Mouse (Mus musculus) stomach, embryonic 16.5 days (tissue): ENCODE data around the gene Ppil3. TPM values are rescaled to one million over a fixed set of nuclear protein-coding genes. Genes with fewer than 3 reads are reported as not detected.

Experiments used
- ATAC-seq: fragments of 200-750 bp; cut with Nextera tagmentation; 2 replicates; pipeline ENCODE4 v1.8.0; 2017; ENCODE audit warnings: moderate number of reproducible peaks, moderate TSS enrichment; ENCODE audit not compliant: insufficient read depth, low FRiP score
- H3K27ac ChIP-seq: fragments of 300-500 bp; sonication (generic); 2 replicates; pipeline ENCODE4 v1.5.1; 2014; ENCODE audit warnings: low read length
- H3K27me3 ChIP-seq: fragments of 300-500 bp; sonication (generic); 2 replicates; pipeline ENCODE4 v1.6.1; 2014; ENCODE audit warnings: low read length, control low read depth, mixed read lengths; ENCODE audit not compliant: control insufficient read depth, insufficient read depth
- H3K36me3 ChIP-seq: fragments of 300-500 bp; sonication (generic); 2 replicates; pipeline ENCODE4 v1.6.1; 2014; ENCODE audit warnings: low read length; ENCODE audit not compliant: control insufficient read depth, insufficient read depth
- H3K4me1 ChIP-seq: fragments of 300-500 bp; sonication (generic); 2 replicates; pipeline ENCODE4 v1.6.1; 2014; ENCODE audit warnings: low read length, control low read depth, mixed read lengths; ENCODE audit not compliant: control insufficient read depth, insufficient read depth
- H3K4me2 ChIP-seq: fragments of 300-500 bp; sonication (generic); 2 replicates; pipeline ENCODE4 v1.6.1; 2014; ENCODE audit warnings: low read depth, low read length, mixed read lengths
- H3K4me3 ChIP-seq: fragments of 300-500 bp; sonication (generic); replicated peaks from 2 replicates; pipeline ENCODE4 v1.5.1; 2014; ENCODE audit warnings: mild to moderate bottlenecking, low read length
- H3K9ac ChIP-seq: fragments of 300-500 bp; sonication (generic); 2 replicates; pipeline ENCODE4 v1.6.1; 2014; ENCODE audit warnings: low read length
- H3K9me3 ChIP-seq: fragments of 300-500 bp; sonication (generic); replicated peaks from 2 replicates; pipeline ENCODE4 v1.6.1; 2016; ENCODE audit warnings: low read length, control low read depth; ENCODE audit not compliant: control insufficient read depth
- WGBS: fragments of 180-500 bp; shearing (Covaris S2); extraction: QIAGEN DNeasy Blood & Tissue Kit; methylation state at CpG from one replicate; pipeline ENCODE4 v1.1.7; 2014; 5-methylcytosine and 5-hydroxymethylcytosine counted together
- polyA plus RNA-seq: library from polyadenylated mRNA; unstranded; fragments of >200 nt; fragmentation: Nextera tagmentation; extraction: Ambion mirVana; gene quantifications from 2 replicates; pipeline ENCODE4 v1.2.1, GENCODE M21; 2015

Gene Ppil3
- polyA plus RNA-seq, 1 experiment from 2014 or later, result 46.2 TPM

DNA sequence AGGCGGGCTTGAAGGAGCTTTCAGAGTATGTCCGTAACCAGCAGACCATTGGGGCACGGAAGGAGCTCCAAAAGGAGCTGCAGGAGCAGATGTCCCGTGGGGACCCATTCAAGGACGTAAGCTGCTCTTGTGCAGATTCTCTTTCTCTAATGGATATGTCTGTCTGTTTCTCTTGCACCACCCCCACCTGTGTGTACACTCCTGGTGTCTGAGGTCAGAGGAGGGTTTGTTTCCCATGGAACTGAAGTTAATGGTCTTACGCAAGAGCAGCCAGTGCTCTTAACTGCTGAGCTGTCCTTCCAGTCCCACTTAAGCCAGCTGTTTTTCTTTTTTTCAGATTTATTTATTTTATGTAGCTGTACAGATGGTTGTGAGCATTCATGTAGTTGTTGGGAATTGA lies 43.9 kb downstream of the Ppil3 start:
- Histone ChIP-seq H3K36me3 (peaks cover 49% of the 10 kb centered on the region), H3K4me3 (no peak overlapping the region), H3K9ac (no peak overlapping the region), H3K4me1 (no peaks in the 10 kb centered on the region), H3K9me3 (no peaks in the 10 kb centered on the region), H3K27ac (no peak overlapping the region), H3K4me2 (no peak overlapping the region), H3K27me3 (no peaks in the 10 kb centered on the region)
- ATAC-seq, result no peak
- WGBS, result 88% methylated on average over 6 of the region's 6 CpGs

DNA sequence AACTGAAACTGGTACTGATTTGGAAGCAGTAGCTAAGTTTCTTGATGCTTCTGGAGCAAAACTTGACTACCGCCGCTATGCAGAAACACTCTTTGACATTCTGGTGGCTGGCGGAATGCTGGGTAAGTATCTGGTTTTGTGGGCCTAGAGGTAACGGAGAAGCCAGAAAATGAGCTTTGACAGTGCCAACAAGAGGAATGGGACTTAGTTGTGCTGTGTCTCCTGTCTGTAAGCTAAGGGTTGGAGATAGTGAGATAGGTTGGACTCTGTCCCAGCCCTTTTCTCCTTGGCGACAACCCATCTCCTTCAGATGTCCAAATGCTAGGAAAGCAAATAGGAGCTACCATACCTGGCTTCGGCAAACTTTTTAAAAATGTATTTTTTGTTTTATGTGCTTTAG lies 47.6 kb downstream of the Ppil3 start:
- WGBS, result 93% methylated on average over 6 of the region's 6 CpGs
- peaks cover 39% of the 10 kb centered on the region for H3K36me3 ChIP-seq

DNA sequence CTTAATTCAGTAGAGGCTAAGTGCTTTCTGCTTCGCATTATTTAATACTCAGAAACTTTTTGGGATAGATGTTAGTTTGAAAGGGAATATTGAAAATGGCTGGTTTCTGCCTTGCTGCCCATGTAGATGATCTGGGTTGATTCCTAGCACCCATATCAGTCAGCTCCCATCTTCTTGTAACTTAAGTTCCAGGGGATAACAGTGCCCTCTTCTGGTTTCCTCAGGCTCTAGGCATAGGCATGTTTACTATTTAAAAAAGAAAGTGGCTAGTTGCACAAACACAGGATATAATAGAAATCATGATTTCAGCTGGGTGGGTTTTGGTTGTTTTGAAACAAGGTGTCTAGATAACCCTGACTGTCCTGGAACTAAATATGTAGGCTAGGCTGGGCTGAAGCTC lies 49.1 kb downstream of the Ppil3 start:
- H3K36me3 ChIP-seq, result peaks cover 28% of the 10 kb centered on the region
- no peaks in the 10 kb centered on the region for H3K9me3 ChIP-seq

More for the DNA sequence above, 47.6 kb downstream of the Ppil3 start:
- Histone ChIP-seq H3K9ac (no peak overlapping the region), H3K4me1 (no peaks in the 10 kb centered on the region), H3K4me2 (no peak overlapping the region), H3K27ac (no peak overlapping the region), H3K9me3 (no peaks in the 10 kb centered on the region), H3K4me3 (no peak overlapping the region), H3K27me3 (no peaks in the 10 kb centered on the region)
- ATAC-seq, result no peak

DNA sequence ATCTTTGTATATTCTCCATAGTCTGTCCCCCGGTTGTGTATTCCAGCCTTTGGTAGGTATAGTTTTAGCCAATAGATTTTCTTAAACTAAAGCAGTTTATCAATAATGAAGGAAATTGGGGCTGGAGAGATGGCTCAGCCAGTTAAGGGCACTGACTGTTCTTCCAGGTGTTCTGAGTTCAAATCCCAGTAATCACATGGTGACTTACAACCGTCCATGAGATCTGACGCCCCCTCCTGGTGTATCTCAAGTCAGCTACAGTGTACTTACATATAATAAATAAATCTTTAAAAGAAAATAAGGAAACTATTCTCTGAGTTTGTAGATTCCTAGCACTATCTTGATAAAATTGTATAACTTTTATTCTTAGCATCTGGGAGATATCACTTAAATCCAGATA lies 49.9 kb downstream of the Ppil3 start:
- peaks cover 26% of the 10 kb centered on the region for H3K36me3 ChIP-seq
- peaks cover 9% of the 10 kb centered on the region for H3K4me1 ChIP-seq
- H3K27ac ChIP-seq, result no peak overlapping the region
- no peak for ATAC-seq
- no peak overlapping the region for H3K9ac ChIP-seq
- no peaks in the 10 kb centered on the region for H3K27me3 ChIP-seq
- H3K9me3 ChIP-seq, result no peaks in the 10 kb centered on the region
- WGBS, result 90% methylated on average over 3 of the region's 3 CpGs
- no peak overlapping the region for H3K4me2 ChIP-seq
- H3K4me3 ChIP-seq, result no peak overlapping the region

More for the DNA sequence above, 49.1 kb downstream of the Ppil3 start:
- no peak overlapping the region for H3K9ac ChIP-seq
- no peak overlapping the region for H3K27ac ChIP-seq
- H3K27me3 ChIP-seq, result no peaks in the 10 kb centered on the region
- no peak overlapping the region for H3K4me2 ChIP-seq
- 100% methylated on average over 1 of the region's 1 CpGs for WGBS
- H3K4me3 ChIP-seq, result no peak overlapping the region
- no peak for ATAC-seq
- H3K4me1 ChIP-seq, result peaks cover 8% of the 10 kb centered on the region

DNA sequence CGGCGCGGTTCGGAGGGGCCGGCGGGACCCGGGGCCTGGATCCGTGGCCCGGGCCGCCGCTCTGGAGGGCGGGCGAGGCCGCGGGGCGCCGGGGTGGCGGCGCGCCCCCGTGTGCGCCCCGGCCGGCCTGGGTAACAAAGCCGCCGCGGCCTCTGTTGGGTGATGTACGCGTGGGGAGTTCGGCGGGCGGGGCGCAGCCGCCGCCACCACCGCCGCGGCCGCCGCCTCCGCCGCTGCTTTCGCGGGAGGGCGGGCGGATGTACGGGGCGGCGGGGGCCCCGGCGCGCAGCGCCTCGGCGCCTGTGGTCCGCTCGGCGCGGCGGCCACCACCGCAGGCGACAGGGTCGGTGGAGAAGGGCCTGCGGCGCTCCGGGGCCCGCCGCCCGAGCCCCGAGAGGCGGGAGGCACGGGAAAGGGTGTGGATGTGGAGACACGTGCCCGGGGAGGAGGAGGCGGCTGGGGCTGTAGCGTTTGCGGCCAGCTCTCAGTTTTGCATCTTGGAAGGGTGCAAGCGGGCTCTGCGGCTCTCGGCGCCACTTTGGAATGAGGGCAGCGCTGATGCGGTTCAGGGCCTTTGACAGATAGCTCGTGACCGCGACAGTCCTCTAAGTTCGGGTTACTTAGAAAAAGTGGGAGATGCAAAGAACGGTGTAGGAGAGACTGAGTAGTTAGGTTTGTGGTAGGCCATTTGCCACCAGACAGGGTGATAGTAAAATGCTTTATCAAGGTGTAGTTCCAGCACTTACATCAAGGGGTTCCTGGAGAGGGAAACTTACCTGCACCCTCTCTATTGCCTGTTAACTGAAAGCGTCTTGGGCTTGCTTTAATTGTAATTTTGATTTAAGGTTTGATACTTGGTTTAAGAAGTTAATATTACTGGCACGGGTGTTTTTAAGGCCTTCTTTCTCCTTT lies 51.7 kb downstream of the Ppil3 start:
- Histone ChIP-seq H3K4me2 (peak overlapping the region; percentile 83), H3K9ac (peak overlapping the region; percentile 99), H3K27ac (peak overlapping the region; percentile 98), H3K4me1 (peaks cover 9% of the 10 kb centered on the region), H3K4me3 (peak overlapping the region; percentile 84), H3K36me3 (peaks cover 13% of the 10 kb centered on the region; the same call in 1 of the 2 replicates), H3K9me3 (no peaks in the 10 kb centered on the region), H3K27me3 (no peaks in the 10 kb centered on the region)
- peak; percentile 42; the same call in 1 of the 2 replicates for ATAC-seq
- WGBS, result under 1% methylated on average over 73 of the region's 90 CpGs

DNA sequence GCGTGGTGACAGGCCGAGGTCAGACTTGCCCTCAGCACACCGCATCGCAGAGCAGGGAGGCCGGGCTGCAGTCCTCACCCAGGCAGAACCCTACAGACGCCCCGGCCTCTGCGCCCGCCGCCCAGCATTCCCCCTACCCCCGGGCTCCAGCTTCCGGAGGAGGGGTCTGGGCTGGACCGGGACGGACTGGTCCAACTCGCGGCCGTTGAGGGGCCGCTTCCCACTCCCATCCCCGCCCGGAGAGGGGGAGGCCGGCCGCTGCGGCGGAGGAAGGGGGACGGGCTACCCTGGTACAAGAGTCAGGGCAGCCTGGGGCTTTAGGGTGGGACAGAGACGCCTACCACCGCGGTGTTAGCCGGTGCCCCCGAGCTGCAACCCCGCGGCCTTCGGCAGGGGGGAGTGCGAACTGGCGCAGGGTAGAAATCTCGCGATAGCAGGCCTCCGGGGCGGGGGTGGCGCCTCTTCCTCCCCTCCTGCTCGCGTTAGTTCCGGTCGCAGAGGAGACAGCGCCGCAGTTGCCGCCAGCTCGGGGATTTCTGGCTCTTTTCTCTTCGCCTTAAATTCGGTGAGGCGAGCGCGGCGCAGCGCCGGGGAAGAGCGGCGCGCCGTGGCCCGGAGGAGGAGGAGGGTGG lies 52.5 kb downstream of the Ppil3 start, which contains the start of gene Bzw1:
Gene Bzw1, plus strand, starts transcription at position 247 of the 632 bp plus-strand sequence.
- H3K27ac ChIP-seq, result peak within 1 kb of the TSS; percentile 98
- peaks cover 9% of the 10 kb centered on the region for H3K4me1 ChIP-seq
- peak; percentile 97 for ATAC-seq
- peaks cover 5% of the 10 kb centered on the region; the same call in 1 of the 2 replicates for H3K36me3 ChIP-seq
- WGBS, result under 1% methylated on average over 52 of the region's 61 CpGs
- H3K27me3 ChIP-seq, result no peaks in the 10 kb centered on the region
- H3K4me3 ChIP-seq, result peak within 1 kb of the TSS; percentile 84
- H3K4me2 ChIP-seq, result peak within 1 kb of the TSS; percentile 83
- H3K9ac ChIP-seq, result peak within 1 kb of the TSS; percentile 99
- no peaks in the 10 kb centered on the region for H3K9me3 ChIP-seq

DNA sequence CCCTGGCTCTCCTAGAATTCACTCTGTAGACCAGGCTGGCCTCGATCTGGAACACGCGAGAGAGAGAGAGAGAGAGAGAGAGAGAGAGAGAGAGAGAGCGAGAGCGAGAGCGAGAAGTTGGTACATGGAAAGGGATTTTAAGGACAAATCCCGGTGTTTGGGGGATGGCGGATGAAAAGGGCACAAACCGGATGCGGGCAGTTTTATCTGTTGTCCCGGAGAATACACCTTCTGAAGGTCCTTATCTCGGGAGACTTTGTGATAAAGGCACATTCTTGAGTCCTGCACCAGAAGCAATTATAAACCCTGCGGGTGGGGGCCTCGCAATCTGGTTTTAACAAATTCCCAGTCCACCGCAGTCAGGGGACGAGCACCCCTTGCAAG lies 53.0 kb downstream of the Ppil3 start:
- Histone ChIP-seq H3K9me3 (no peaks in the 10 kb centered on the region), H3K36me3 (peaks cover 5% of the 10 kb centered on the region; the same call in 1 of the 2 replicates), H3K9ac (peak overlapping the region; percentile 99), H3K4me3 (peak overlapping the region; percentile 84), H3K27ac (peak overlapping the region; percentile 98), H3K27me3 (no peaks in the 10 kb centered on the region), H3K4me2 (peak overlapping the region; percentile 83), H3K4me1 (peaks cover 9% of the 10 kb centered on the region)
- no peak for ATAC-seq
- WGBS, result under 1% methylated on average over 16 of the region's 16 CpGs

DNA sequence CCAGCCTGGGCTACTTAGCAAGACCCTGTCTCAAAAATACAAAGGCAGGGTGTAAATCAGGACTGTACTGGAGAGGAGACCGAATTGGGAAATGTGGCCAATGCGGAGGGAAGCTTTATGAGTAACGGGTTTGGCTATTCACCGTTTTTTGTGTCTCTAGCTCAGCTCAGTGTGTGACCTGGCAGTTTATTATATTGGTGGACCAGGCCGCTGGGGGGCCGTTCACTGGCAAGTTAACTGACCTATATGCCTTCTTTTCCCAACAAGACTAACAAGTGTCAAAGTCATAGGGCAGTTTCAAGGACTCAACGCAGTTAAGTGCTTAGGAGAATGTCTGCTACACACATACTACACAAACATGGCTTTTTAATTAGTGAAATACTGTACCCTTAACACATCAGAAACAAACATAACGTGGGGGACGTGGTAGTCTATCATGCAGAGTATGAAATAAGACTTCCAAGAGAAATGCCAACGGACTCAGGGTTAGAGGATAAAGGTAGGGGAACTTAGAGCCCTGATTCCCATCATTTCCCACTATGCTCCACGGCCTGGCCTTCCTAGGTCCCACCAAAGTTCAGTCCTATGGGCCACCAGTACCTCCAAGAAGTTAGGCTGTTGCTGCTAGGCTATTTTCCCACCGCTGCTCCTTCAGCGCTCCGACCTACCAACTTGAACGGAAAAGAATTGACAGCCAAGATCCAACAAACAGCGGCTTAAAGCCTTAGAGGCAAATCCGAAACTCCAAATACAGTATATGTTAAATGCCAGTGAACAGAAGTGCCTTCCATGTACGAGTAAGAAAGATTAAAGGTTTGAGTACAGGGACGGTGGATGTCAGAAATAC lies 53.6 kb downstream of the Ppil3 start:
- Histone ChIP-seq H3K9me3 (no peaks in the 10 kb centered on the region), H3K4me3 (peak overlapping the region; percentile 84), H3K36me3 (no peaks in the 10 kb centered on the region; the same call in 1 of the 2 replicates), H3K27me3 (no peaks in the 10 kb centered on the region), H3K4me1 (peaks cover 9% of the 10 kb centered on the region), H3K9ac (peak overlapping the region; percentile 99), H3K4me2 (peak overlapping the region; percentile 83), H3K27ac (peak overlapping the region; percentile 98)
- 41% methylated on average over 19 of the region's 19 CpGs for WGBS
- ATAC-seq, result no peak
